Mouse (Mus musculus) embryonic stem cell, embryonic (primary cell): ENCODE results near the gene Ptges.
"Not testable (repeated sequence)": the region's sequence is repeated elsewhere in the genome, so short reads cannot be mapped to it uniquely, and the experiment has no call there.

Source experiments
- CTCF ChIA-PET, 4 experiments: fragments of 300-600 bp in 2 of 4; fragments of 350-600 bp in 2 of 4; sonication (Branson Sonifier 250); formaldehyde crosslinking; loops; one replicate each; lab custom pipeline; 2022; ENCODE audit warnings: inconsistent platforms in 2 of 4; lab: Charles Lee
- POLR2A ChIA-PET, 4 experiments: fragments of 300-600 bp in 2 of 4; fragments of 350-600 bp in 2 of 4; sonication (Branson Sonifier 250); formaldehyde crosslinking; loops; one replicate each; lab custom pipeline; 2022; ENCODE audit warnings: antibody characterized with exemption in 4 of 4, inconsistent platforms in 1 of 4; lab: Charles Lee

The Ptges gene

DNA sequence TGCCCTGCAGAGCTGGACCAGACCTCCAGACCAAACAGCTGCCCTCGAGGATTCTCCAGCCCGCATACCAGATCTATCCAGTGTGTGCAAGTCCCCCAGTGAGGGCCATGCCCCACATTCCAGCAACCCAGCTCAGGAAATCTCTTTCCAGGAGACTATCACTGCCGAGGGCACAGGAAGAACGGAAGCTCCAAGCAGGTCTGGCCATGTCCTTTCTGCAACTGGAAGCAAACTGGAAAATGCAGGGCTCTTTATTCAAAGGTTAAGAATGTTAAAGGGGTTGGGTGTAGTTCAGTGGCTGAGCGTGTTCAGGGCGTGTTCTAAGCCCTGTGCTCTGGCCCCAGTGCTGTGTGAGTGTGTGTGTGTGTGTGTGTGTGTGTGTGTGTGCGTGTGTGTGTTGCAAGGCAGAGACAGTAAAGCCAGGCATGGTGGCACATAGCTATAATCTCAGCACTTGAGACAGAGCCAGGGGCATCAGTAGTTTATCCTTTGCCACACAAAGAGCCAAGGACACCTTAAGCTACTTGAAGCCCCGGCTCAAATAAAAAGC is 10.8 kb downstream of the Ptges start:
- CTCF ChIA-PET, result interaction anchor here (0.6 to 4.2 kb wide), 27 partner anchors 8 to 564 kb away, joined by 3 to 36 read pairs (median 4); partner anchors contain the start of genes Ptges (in 3 of the 4) and Ntmt1 (in 2 of the 4)

GRCm38 (mm10) chr2:30918126-30918525 is 11.5 kb downstream of the Ptges start:
- POLR2A ChIA-PET, result interaction anchor here (0.5 to 4.8 kb wide), 25 partner anchors 9 to 444 kb away, joined by 3 to 65 read pairs (median 4); partner anchors contain the start of genes Ptges (in 2 of the 4), Fnbp1 (in 1 of the 4), Ier5l (in 1 of the 4) and Ntmt1 (in 1 of the 4)
- CTCF ChIA-PET, result interaction anchor here (0.6 to 4.2 kb wide), 15 partner anchors 9 to 391 kb away, joined by 3 to 36 read pairs (median 4); partner anchors contain the start of genes Ptges (in 3 of the 4) and Ntmt1 (in 1 of the 4)

More for the DNA sequence above, 10.8 kb downstream of the Ptges start:
- POLR2A ChIA-PET, result interaction anchor here (0.6 to 4.8 kb wide), 35 partner anchors 8 to 681 kb away, joined by 3 to 65 read pairs (median 3); partner anchors contain the start of genes Ptges (in 3 of the 4), Fnbp1 (in 1 of the 4), Ier5l (in 1 of the 4) and Lrrc8a (in 1 of the 4)

GRCm38 (mm10) chr2:30917649-30918048 is 12.0 kb downstream of the Ptges start:
- POLR2A ChIA-PET, result interaction anchor here in 3 of 4 experiments (0.5 to 4.8 kb wide), 9 partner anchors 9 to 140 kb away, joined by 3 to 65 read pairs (median 9); no protein-coding TSS in a partner anchor
- CTCF ChIA-PET, result interaction anchor here in 2 of 4 experiments (1.0 to 4.2 kb wide), 3 partner anchors 10 to 45 kb away, joined by 3 to 36 read pairs (median 3); partner anchors contain the start of gene Ptges (in 1 of the 2)

DNA sequence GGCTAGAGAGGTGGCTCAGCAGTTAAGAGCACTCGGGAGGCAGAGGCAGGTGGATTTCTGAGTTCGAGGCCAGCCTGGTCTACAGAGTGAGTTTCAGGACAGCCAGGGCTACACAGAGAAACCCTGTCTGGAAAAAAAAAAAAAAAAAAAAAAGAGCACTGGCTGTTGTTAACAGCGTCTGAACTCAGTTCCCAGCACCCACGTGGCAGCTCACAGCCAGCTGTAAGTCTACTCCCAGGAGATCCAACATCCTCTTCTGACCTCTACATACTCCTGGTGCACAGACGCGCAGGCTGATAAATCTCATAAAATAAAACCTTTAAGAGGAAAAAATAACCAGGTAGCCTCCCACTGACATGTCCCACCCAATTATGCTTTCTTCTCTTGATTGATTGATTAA is 13.7 kb downstream of the Ptges start:
- POLR2A ChIA-PET, result interaction anchor here in 3 of 4 experiments (0.7 to 1.3 kb wide), 4 partner anchors 10 to 319 kb away, joined by 3 read pairs; no protein-coding TSS in a partner anchor

GRCm38 (mm10) chr2:30915376-30915775 is 14.3 kb downstream of the Ptges start:
- ChIA-PET POLR2A (interaction anchor here in 3 of 4 experiments (0.7 to 3.5 kb wide), 10 partner anchors 9 to 319 kb away, joined by 3 to 12 read pairs (median 3); partner anchors contain the start of genes Ptges (in 2 of the 3) and Tor1b (in 1 of the 3)), CTCF (interaction anchor here in 2 of 4 experiments (0.6 to 1.3 kb wide), 5 partner anchors 12 to 492 kb away, joined by 3 to 9 read pairs (median 3); partner anchors contain the start of gene Ptges (in 1 of the 2))

More for the DNA sequence above, 13.7 kb downstream of the Ptges start:
- CTCF ChIA-PET, result not testable (repeated sequence)

DNA sequence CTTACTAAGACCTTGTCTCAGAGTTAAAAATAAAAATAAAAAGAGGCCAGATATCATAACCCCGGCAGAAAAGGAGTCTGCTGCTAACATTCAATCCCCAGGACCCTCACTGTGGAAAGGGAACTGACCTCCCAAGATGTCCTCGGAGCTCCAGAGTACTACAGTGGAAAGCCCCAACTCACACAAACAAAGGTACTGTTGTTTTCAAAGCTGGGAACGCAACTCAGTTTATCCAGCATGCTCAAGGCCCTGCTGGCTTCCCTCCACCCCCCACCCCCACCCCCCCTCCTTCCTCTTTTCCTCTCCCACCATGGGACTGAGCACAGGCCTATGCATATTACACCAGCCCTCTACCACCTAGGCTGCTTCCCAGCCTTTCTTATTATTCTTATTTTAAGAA is 14.8 kb downstream of the Ptges start:
- POLR2A ChIA-PET, result interaction anchor here in 3 of 4 experiments (0.6 to 3.5 kb wide), 11 partner anchors 9 to 867 kb away, joined by 3 to 12 read pairs (median 3); partner anchors contain the start of genes Ptges (in 2 of the 3) and Tor1b (in 1 of the 3)
- CTCF ChIA-PET, result interaction anchor here in 3 of 4 experiments (0.6 to 1.3 kb wide), 7 partner anchors 12 to 867 kb away, joined by 3 to 9 read pairs (median 3); partner anchors contain the start of gene Ptges (in 2 of the 3)

- ChIA-PET POLR2A (interaction anchor here in 2 of 4 experiments (0.9 to 3.5 kb wide), 5 partner anchors 11 to 439 kb away, joined by 3 to 12 read pairs (median 4); partner anchors contain the start of gene Ier5l (in 1 of the 2)), CTCF (interaction anchor here in 1 of 4 experiments (0.9 to 1.8 kb wide), 4 partner anchors 9 to 22 kb away, joined by 3 to 6 read pairs (median 4); partner anchors contain the start of gene Ptges)
These were observed 16.6 kb downstream of the Ptges start for GRCm38 (mm10) chr2:30913022-30913421.

DNA sequence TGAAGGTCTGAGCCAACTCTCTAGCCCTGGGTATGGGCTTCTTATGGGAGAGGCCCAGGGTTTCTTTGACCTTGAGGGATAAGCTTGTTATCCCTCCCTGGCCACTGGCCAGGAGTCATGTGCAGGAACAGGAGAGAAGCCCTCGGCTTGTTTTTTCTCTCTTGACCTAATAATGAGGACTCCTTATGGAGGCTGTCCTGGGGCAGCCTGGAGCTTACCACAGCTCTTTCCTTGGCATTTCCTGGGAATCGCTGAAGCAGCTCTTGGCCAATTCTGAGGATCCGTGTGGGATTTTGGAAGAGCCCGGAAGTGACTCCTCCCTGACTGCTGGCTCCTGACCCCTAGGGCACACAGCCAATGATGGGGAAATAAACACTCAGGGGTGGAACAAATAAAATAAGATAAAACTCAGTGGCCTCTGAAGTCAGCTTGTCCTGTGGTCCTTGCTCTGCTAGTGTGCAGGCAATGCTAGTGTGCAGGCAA is 17.3 kb downstream of the Ptges start:
- ChIA-PET POLR2A (interaction anchor here in 2 of 4 experiments (1.2 to 3.5 kb wide), 3 partner anchors 10 to 15 kb away, joined by 3 to 12 read pairs (median 4); no protein-coding TSS in a partner anchor), CTCF (interaction anchor here in 1 of 4 experiments (0.6 to 1.8 kb wide), 5 partner anchors 8 to 23 kb away, joined by 3 to 6 read pairs (median 4); partner anchors contain the start of gene Ptges)

DNA sequence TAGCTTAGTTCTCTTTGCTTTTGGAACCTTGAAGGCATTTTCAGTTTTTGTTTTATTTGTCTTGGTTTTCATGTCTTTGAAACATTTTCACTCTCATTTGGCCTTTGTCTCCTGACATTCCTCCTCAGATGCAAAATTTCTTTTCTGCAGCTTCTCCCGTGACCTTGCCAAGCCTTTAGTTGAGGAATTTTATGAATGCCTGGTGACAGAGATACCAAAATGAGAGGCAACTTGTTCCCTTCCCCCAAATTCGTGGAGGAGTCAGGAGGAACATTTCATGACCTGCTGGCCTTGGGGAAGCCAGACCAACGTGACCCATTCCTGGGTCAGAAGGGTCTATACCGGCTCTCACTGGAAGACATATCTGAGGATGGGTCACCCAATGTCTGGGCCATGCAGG is 23.0 kb downstream of the Ptges start:
- ChIA-PET CTCF (interaction anchor here in 2 of 4 experiments (1.3 to 1.9 kb wide), 3 partner anchors 16 to 22 kb away, joined by 3 to 10 read pairs (median 9); partner anchors contain the start of gene Ptges (in 1 of the 2)), POLR2A (interaction anchor here in 3 of 4 experiments (0.5 to 8.2 kb wide), 21 partner anchors 9 to 1400 kb away, joined by 3 to 65 read pairs (median 3); partner anchors contain the start of genes Ptges (in 3 of the 3), Ntmt1 (in 1 of the 3) and Tor1b (in 1 of the 3))

- POLR2A ChIA-PET, result interaction anchor here in 3 of 4 experiments (0.5 to 8.2 kb wide), 25 partner anchors 8 to 1399 kb away, joined by 3 to 65 read pairs (median 3); partner anchors contain the start of genes Ptges (in 3 of the 3), Ntmt1 (in 1 of the 3) and Tor1b (in 1 of the 3)
These were observed 23.8 kb downstream of the Ptges start for GRCm38 (mm10) chr2:30905906-30906305.

GRCm38 (mm10) chr2:30904991-30905390 is 24.7 kb downstream of the Ptges start:
- POLR2A ChIA-PET, result interaction anchor here in 2 of 4 experiments (0.5 to 8.2 kb wide), 6 partner anchors 9 to 434 kb away, joined by 3 to 65 read pairs (median 7); no protein-coding TSS in a partner anchor
- CTCF ChIA-PET, result interaction anchor here in 2 of 4 experiments (0.6 to 2.0 kb wide), 5 partner anchors 11 to 24 kb away, joined by 3 to 6 read pairs (median 3); partner anchors contain the start of gene Ptges (in 1 of the 2)

More at GRCm38 (mm10) chr2:30905906-30906305, 23.8 kb downstream of the Ptges start:
- CTCF ChIA-PET, result interaction anchor here in 2 of 4 experiments (0.7 to 1.9 kb wide), 4 partner anchors 15 to 23 kb away, joined by 3 to 10 read pairs (median 6); partner anchors contain the start of gene Ptges (in 1 of the 2)

GRCm38 (mm10) chr2:30904231-30904630 is 25.4 kb downstream of the Ptges start:
- ChIA-PET POLR2A (interaction anchor here in 2 of 4 experiments (0.6 to 8.2 kb wide), 6 partner anchors 14 to 60 kb away, joined by 3 to 65 read pairs (median 4); no protein-coding TSS in a partner anchor), CTCF (interaction anchor here (0.6 to 2.0 kb wide), 7 partner anchors 9 to 273 kb away, joined by 3 to 6 read pairs (median 4); partner anchors contain the start of gene Ptges (in 1 of the 4))

- CTCF ChIA-PET, result interaction anchor here (0.7 to 2.9 kb wide), 14 partner anchors 9 to 30 kb away, joined by 3 to 21 read pairs (median 6); partner anchors contain the start of gene Ptges (in 2 of the 4)
- POLR2A ChIA-PET, result interaction anchor here in 3 of 4 experiments (0.5 to 8.2 kb wide), 21 partner anchors 10 to 1170 kb away, joined by 3 to 65 read pairs (median 5); partner anchors contain the start of genes Fnbp1 (in 1 of the 3) and Prrx2 (in 1 of the 3)
These were observed 26.6 kb downstream of the Ptges start for GRCm38 (mm10) chr2:30902726-30903722.

DNA sequence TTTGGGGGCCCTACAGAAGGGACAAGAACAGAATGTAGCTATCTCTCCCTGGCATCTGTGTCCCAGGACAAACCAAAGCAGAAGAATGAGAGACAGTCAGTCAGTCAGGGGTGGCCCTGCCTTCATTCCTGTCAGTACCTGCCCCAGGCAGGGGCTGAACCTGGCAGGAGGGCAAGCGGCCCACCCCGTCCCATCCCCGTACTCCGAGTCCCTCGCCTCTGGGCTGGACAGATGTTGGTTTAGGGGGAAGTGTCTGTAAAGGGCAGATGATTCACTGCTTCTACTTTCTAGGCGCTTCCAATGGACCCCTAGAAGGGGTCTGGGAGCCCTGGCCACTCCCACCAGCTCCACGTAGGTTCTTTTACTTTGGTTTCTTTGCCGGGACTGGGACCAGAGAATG is 27.4 kb downstream of the Ptges start:
- ChIA-PET POLR2A (interaction anchor here in 3 of 4 experiments (0.5 to 8.2 kb wide), 31 partner anchors 9 to 1797 kb away, joined by 3 to 65 read pairs (median 5); partner anchors contain the start of genes Fnbp1 (in 1 of the 3), Ntmt1 (in 1 of the 3), Prrx2 (in 1 of the 3) and Ptges (in 1 of the 3)), CTCF (interaction anchor here (0.7 to 2.9 kb wide), 22 partner anchors 9 to 398 kb away, joined by 3 to 21 read pairs (median 5); partner anchors contain the start of gene Ptges (in 3 of the 4))

DNA sequence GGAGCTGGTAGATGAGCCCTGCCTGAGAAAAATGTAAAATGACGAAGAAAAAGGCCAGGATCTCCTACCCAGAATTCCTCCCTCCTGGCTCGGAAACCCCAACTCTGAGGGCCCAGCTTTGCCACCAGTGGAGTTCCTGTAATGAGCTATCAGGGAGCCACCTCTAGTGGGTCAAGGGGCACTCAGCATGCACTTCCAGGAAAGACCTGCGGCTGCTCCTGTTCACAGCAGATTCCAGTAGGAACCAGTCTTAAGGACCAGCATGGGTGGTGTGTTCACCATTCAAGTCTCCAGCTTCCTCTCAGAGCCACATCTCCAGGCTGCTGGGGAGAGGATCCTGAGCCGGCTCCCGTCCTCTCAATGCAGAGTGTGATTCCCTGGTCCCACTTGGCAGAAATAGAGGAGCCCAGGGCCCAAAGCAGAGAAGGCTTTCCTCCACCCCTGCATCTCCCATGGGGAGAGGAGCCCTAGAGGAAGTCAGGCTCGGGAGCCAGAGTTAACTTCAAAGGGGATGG is 28.0 kb downstream of the Ptges start:
- POLR2A ChIA-PET, result interaction anchor here in 3 of 4 experiments (0.5 to 8.2 kb wide), 35 partner anchors 8 to 1798 kb away, joined by 3 to 65 read pairs (median 4); partner anchors contain the start of genes Ptges (in 2 of the 3), Fnbp1 (in 1 of the 3), Ntmt1 (in 1 of the 3) and Tor1b (in 1 of the 3)
- CTCF ChIA-PET, result interaction anchor here (0.6 to 2.9 kb wide), 23 partner anchors 8 to 460 kb away, joined by 3 to 21 read pairs (median 4); partner anchors contain the start of gene Ptges (in 3 of the 4)
